Mouse (Mus musculus) G1E (cell line): ENCODE data around the gene Dhx37.

ENCODE experiments used
- CTCF ChIP-seq: IDR thresholded peaks from 2 replicates; pipeline ENCODE4 v1.5.1; 2012; ENCODE audit warnings: low read depth, low read length, inconsistent platforms, mixed read lengths
- GATA1 ChIP-seq: IDR thresholded peaks from 2 replicates; pipeline ENCODE4 v1.6.1; 2012; ENCODE audit warnings: borderline replicate concordance, low read length, inconsistent platforms, mixed read lengths
- GATA2 ChIP-seq: IDR thresholded peaks from 2 replicates; pipeline ENCODE4 v1.6.1; 2012; ENCODE audit warnings: low read depth, low read length, inconsistent platforms, borderline replicate concordance
- POLR2AphosphoS5 ChIP-seq: IDR thresholded peaks from 2 replicates; pipeline ENCODE4 v1.6.1; 2012; ENCODE audit warnings: low read depth, low read length, inconsistent platforms; ENCODE audit not compliant: insufficient replicate concordance
- TAL1 ChIP-seq: conservative IDR thresholded peaks from 2 replicates; pipeline ENCODE4 v1.6.1; 2012; ENCODE audit warnings: low read depth, low read length, inconsistent platforms, mixed read lengths

DNA sequence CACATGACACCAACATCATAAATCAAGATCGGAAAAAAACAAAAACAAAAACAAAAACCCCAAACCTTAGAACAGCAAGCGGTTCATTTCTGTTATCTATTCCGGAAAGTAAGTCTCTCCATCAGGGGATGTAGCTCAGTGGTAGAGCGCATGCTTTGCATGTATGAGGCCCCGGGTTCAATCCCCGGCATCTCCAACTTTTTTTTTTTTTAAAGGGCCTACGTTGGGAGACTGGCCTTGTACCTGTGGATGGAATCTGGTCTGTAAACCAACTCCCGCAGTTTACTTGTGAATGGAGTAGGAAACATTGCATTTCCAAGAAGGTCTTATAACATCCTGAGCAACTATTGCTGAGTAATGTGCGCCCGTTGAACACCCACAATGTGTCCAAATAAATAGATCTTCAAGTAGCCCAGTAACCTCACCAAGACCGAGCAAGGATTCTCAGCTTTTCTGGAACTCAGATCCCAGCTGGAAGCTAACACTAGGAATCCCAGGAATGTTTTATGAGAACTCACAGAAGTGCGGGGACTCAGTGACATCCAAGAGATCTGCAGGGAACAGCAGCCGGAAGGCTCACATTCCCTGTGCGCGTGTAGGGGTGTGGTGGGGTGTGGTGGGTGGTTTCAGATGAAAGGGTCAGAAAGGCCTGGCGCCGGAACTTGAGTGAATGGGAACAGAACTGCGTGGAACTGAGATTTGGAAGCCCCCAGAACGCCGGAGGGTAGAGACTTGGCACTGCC lies 24.4 kb downstream of the Dhx37 start:
- TF ChIP-seq CTCF (no peak), POLR2AphosphoS5 (no peak), GATA1 (no peak), GATA2 (no peak), TAL1 (no peak)
